Mouse (Mus musculus): ENCODE data around the gene Ppp1ca. TPM values are rescaled to one million over a fixed set of nuclear protein-coding genes. Genes with fewer than 3 reads are reported as not detected.
A peak's percentile ranks its signal among the peaks of the same experiment; 100 is the strongest.

Gene Ppp1ca
- polyA plus RNA-seq, 1 experiment = 373 TPM

DNA sequence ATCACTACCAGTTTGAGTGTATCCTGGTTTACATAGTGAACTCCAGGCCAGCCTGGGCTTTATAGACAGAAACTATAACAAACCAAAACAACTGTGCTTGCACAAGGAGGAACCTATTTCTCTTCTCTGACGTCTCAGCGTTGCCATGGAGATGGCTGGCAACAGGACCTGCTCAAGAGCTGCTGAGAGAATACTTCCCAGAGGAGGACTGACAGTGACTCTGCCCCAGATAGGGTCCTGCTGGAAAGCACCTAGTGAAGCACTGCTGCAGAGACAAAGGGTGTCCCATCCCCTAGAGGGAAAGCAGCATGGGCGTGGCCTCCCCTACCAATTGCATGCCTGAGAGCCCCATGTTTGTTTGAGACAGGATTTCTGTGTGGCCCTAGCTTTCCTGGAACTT, 10.0 kb upstream of the Ppp1ca start:
- 41% methylated on average over 3 of the region's 3 CpGs for WGBS
- Histone ChIP-seq H3K4me3 (replicated peaks; ENCODE audit: extremely low read depth, low read depth, low read length) (no peak overlapping the region), H3K4me1 (ENCODE audit: control insufficient read depth, insufficient read depth, low read length) (peaks cover 6% of the 10 kb centered on the region; the same call in 1 of the 2 replicates)
- DNase-seq = no peak
- TF ChIP-seq POLR2A (IDR thresholded peaks at IDR 0.05; ENCODE audit: borderline replicate concordance, extremely low read depth, low read depth, low read length) (no peak), CTCF (IDR thresholded peaks at IDR 0.05; ENCODE audit: insufficient read depth, low read length) (no peak)

DNA sequence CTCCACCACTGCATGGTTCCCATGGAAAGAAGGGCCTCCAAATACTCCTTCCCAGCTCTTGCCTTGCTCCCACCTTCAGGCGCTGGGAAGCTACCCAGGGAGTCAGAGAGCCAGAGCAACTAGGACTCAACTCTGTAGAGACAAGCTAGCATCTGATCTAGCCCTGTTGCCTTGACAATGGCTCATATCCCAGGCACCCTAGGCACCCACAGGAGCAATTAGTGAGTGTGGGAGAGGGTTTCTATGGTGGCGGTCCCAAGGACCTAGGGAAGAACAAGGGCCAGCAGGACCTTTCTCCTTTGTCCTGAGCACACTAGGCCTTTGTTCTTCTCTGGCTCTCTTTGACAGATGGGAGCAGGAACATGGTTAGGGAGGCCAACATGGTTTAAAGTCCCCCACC, 8.2 kb upstream of the Ppp1ca start:
- WGBS = 87% methylated on average over 2 of the region's 2 CpGs
- TF ChIP-seq POLR2A (IDR thresholded peaks at IDR 0.05; ENCODE audit: borderline replicate concordance, extremely low read depth, low read depth, low read length) = no peak
- TF ChIP-seq CTCF (IDR thresholded peaks at IDR 0.05; ENCODE audit: insufficient read depth, low read length) = no peak
- H3K4me1 ChIP-seq (ENCODE audit: control insufficient read depth, insufficient read depth, low read length) = peaks cover 6% of the 10 kb centered on the region; the same call in 1 of the 2 replicates
- no peak for DNase-seq
- no peak overlapping the region for H3K4me3 ChIP-seq (replicated peaks; ENCODE audit: extremely low read depth, low read depth, low read length)

DNA sequence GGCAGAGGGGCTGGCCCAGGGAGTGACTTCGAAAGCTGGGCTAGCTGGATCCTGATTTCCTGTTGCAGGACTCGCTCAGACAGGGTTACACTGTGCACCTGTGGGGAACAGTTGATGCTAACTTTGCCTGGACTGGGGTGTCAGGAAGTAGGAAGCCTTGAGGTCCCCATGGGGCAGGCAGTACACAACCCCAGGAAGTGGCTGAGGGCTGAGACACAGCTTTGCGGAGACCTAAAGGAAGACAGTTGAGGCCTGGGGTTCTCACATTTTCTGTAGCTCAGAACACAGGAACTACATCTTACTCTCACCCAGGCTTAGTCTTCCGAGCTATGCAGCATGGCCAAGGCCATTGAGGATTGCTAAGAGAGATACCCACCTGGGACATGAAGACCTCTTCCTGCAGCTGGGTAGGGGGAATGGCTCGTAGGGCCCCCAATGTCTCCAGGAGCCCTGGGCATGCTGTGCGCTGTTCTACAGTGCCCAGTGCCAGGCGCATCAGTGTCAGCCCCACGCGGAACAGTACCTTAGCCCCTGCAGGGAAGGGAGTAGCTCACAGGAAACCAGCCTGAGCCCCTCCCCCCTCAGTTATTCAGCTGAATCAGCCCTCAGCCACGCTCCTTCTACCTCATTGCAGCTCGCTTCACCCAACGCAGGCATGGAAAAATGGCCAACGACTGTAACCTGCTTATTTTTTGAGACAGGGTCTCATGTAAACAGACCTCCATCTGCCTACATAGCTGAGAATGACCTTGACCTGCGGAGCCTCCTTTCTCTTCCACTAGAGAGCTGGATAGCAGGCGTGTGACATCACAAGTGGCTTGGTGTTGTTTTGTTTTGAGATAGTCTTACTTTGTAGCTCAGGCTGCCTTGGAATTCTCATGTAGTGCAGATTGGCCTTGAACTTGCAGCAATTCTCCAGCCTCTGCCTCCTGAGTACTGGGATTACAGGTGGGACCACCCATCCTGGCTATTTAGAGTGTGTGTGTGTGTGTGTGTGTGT, 6.6 kb upstream of the Ppp1ca start:
- TF ChIP-seq CTCF (IDR thresholded peaks at IDR 0.05; ENCODE audit: insufficient read depth, low read length) = no peak
- no peak for TF ChIP-seq POLR2A (IDR thresholded peaks at IDR 0.05; ENCODE audit: borderline replicate concordance, extremely low read depth, low read depth, low read length)
- Histone ChIP-seq H3K4me1 (ENCODE audit: control insufficient read depth, insufficient read depth, low read length) (peaks cover 6% of the 10 kb centered on the region; the same call in 1 of the 2 replicates), H3K4me3 (replicated peaks; ENCODE audit: extremely low read depth, low read depth, low read length) (no peak overlapping the region)
- no peak for DNase-seq
- WGBS = 46% methylated on average over 15 of the region's 15 CpGs

DNA sequence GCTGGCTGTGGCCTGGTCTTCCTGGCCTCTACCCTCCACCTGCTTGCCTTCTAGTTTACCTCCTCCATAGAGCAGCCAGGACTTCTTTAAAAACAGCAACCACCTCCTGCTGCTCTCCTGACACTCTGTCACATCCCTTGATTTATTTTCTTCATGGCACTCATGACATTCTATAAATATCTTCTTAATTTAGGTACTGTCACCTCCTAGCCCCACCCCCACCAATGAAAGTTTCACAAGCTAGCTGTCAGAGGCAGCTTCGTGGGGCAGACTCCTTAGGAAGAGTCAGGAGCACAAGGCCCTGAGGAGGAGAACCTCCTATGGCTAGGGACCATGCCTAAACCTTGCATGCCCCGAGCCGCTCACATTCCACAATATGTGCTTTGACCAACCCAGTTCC, 4.6 kb upstream of the Ppp1ca start:
- no peak for DNase-seq
- no peak for TF ChIP-seq CTCF (IDR thresholded peaks at IDR 0.05; ENCODE audit: insufficient read depth, low read length)
- no peak for TF ChIP-seq POLR2A (IDR thresholded peaks at IDR 0.05; ENCODE audit: borderline replicate concordance, extremely low read depth, low read depth, low read length)
- Histone ChIP-seq H3K4me3 (replicated peaks; ENCODE audit: extremely low read depth, low read depth, low read length) (no peak overlapping the region), H3K4me1 (ENCODE audit: control insufficient read depth, insufficient read depth, low read length) (peaks cover 1% of the 10 kb centered on the region; the same call in 1 of the 2 replicates)
- WGBS = 73% methylated on average over 3 of the region's 3 CpGs

DNA sequence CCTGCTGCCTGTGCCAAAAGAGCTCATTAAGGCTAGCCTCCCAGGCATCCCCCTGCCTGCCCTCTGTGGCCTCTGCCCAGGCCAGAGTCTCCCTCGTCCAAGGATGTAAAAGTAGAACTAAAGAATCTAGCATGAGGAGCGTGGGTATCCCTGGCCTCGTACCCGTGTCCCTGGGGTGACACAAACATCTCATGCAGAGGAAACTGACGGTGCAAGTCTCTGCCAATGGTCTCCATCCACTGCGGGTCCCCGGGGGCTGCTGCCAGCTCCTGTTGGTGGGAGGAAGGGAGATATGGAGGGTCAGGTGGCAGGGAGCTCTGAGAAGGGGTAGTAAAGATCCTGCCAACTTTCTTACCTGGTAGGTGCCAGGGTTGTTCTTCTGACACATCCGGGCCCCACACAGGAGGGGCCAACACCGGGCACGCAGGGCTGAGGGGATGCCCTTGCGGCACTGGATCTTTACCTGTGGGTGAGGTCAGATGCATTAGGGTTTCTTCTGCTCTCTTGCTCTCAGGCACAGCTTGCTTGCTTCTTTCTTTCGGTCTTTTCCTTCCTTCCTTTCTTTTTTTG, 2.7 kb upstream of the Ppp1ca start:
- H3K4me1 ChIP-seq (ENCODE audit: control insufficient read depth, insufficient read depth, low read length) = peaks cover 8% of the 10 kb centered on the region
- no peak for TF ChIP-seq POLR2A (IDR thresholded peaks at IDR 0.05; ENCODE audit: borderline replicate concordance, extremely low read depth, low read depth, low read length)
- no peak for DNase-seq
- H3K4me3 ChIP-seq (replicated peaks; ENCODE audit: extremely low read depth, low read depth, low read length) = peak overlapping the region; percentile 18
- WGBS = 72% methylated on average over 12 of the region's 12 CpGs

DNA sequence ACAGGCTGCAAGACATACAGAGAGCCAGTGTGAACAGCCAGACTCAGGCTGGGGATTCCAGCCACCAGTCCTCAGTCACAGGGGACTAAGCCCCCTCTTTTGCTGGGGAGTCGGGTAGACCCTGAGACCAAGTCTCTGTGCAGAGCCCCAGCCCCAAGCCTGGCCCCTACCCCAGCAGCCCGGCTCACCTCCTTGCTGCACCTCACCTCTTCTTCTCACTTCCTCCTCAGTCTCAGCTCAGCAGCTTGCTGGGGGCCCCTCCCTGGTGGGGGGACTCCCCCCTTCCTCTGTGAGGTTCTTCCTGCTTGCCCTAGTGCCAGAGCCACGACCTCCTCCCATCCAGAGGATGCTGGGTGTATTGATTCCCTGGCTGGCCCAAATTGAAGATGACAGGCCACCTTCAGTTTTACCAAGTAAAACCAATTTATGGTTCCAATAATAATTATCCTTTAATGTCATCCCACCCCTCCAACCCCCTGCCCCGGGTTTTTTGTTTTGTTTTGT, 982 bp upstream of the Ppp1ca start, which contains the start of gene Tbc1d10c:
TSS of gene Tbc1d10c (minus strand) at position 454 of the 504 bp plus-strand sequence.
- WGBS = 44% methylated on average over 4 of the region's 4 CpGs
- Histone ChIP-seq H3K4me3 (replicated peaks; ENCODE audit: extremely low read depth, low read depth, low read length) (peak within 1 kb of the TSS; percentile 93), H3K4me1 (ENCODE audit: control insufficient read depth, insufficient read depth, low read length) (peaks cover 10% of the 10 kb centered on the region)
- TF ChIP-seq CTCF (IDR thresholded peaks at IDR 0.05; ENCODE audit: insufficient read depth, low read length) (no peak), POLR2A (IDR thresholded peaks at IDR 0.05; ENCODE audit: borderline replicate concordance, extremely low read depth, low read depth, low read length) (peak; percentile 25; the same call in 1 of the 2 replicates)
- DNase-seq = no peak

DNA sequence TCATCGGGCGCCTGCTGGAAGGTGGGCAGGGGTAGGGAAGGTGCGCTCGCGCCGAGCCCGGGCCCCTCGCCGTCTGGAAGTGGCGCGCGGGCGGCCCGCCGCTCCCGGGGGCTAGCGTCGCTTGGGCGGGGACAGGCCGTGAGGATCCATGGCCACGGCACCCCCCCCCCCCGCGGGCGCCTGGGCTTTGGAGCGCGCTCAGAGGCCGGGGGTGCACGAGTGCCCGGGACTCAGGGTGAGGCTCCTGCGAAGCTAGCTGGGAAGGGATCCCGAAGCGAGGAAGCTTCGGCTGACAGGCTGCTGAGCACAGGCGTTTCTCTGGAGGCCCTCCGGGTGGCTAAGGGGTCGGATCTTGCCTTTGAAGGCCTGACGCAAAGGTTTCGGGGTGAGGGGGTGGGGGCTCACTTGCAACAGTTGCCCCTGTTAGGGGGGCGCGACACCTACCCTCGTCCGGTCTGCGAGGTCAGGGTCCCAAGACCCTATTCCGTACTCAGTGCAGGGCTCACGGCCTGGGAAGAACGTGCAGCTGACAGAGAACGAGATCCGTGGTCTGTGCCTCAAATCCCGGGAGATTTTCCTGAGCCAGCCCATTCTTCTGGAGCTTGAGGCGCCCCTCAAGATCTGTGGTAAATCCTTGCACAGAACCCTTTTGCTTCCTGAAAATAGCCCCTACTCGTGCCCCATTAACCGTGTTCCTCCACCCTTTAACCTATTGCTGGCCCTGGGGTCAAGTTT, 553 bp downstream of the Ppp1ca start:
- Histone ChIP-seq H3K4me1 (ENCODE audit: control insufficient read depth, insufficient read depth, low read length) (peaks cover 10% of the 10 kb centered on the region), H3K4me3 (replicated peaks; ENCODE audit: extremely low read depth, low read depth, low read length) (peak overlapping the region; percentile 93)
- under 1% methylated on average over 52 of the region's 52 CpGs for WGBS
- no peak for TF ChIP-seq POLR2A (IDR thresholded peaks at IDR 0.05; ENCODE audit: borderline replicate concordance, extremely low read depth, low read depth, low read length)
- no peak for TF ChIP-seq CTCF (IDR thresholded peaks at IDR 0.05; ENCODE audit: insufficient read depth, low read length)
- no peak for DNase-seq

DNA sequence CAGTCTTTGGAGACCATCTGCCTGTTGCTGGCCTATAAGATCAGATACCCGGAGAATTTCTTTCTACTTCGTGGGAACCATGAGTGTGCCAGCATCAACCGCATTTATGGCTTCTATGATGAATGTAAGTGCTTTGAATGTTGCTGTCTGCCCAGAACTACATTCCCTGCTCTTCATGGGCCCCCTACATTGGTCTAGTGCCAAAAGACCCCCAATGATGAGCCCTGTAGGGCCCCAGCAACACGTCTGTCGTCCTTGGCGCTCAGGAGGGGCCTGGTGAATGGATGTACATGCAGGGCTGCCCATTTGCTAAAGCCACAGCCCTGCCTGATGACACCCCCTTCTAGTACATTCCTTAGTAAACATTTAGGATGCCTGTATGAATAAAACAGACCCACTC, 1.3 kb downstream of the Ppp1ca start:
- peak overlapping the region; percentile 93 for H3K4me3 ChIP-seq (replicated peaks; ENCODE audit: extremely low read depth, low read depth, low read length)
- TF ChIP-seq POLR2A (IDR thresholded peaks at IDR 0.05; ENCODE audit: borderline replicate concordance, extremely low read depth, low read depth, low read length) = no peak
- no peak for TF ChIP-seq CTCF (IDR thresholded peaks at IDR 0.05; ENCODE audit: insufficient read depth, low read length)
- DNase-seq = no peak
- 37% methylated on average over 6 of the region's 6 CpGs for WGBS
- peaks cover 10% of the 10 kb centered on the region for H3K4me1 ChIP-seq (ENCODE audit: control insufficient read depth, insufficient read depth, low read length)
